Mouse (Mus musculus): ENCODE measurements around the gene Cdh12. TPM values are rescaled to one million over a fixed set of nuclear protein-coding genes. Genes with fewer than 3 reads are reported as not detected.
"Not testable (repeated sequence)": the region's sequence is repeated elsewhere in the genome, so short reads cannot be mapped to it uniquely, and the experiment has no call there.

Gene Cdh12
- total RNA-seq, 1 experiment from 2014 or later, result not detected

- ATAC-seq (replicated peaks in 1 of 2; ENCODE audit: insufficient read depth in 1 of 2, low FRiP score in 2 of 2, low TSS enrichment in 1 of 2, low read depth in 1 of 2, poor library complexity in 2 of 2, severe bottlenecking in 2 of 2), result no peak
Measured at GRCm38 (mm10) chr15:21180191-21180590, 731.1 kb downstream of the Cdh12 start.

DNA sequence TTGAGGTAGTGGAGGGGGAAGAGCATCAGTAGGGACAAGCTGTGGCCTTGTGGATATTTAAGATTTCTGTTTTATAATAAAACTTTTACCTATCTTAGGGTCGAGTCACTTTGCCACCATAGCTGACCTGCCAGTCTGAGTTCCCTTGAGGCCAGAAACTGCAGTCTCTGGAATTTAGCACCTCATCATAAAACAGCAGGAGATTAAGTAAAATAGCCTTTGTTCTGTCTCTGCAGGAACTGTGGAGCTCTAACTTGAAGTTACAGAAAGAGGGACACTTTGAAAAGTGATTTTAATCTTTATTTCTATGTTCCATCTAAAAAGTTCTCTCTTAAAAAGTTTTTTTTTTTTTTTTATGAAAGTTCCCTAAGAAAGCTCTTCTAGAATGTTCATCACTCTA is 736.7 kb downstream of the Cdh12 start:
- ATAC-seq (replicated peaks in 1 of 2; ENCODE audit: insufficient read depth in 1 of 2, low FRiP score in 2 of 2, low TSS enrichment in 1 of 2, low read depth in 1 of 2, poor library complexity in 2 of 2, severe bottlenecking in 2 of 2), result no peak

- not testable (repeated sequence) for ATAC-seq (replicated peaks in 1 of 2; ENCODE audit: insufficient read depth in 1 of 2, low FRiP score in 2 of 2, low TSS enrichment in 1 of 2, low read depth in 1 of 2, poor library complexity in 2 of 2, severe bottlenecking in 2 of 2)
Measured at GRCm38 (mm10) chr15:21210089-21210488, 761.0 kb downstream of the Cdh12 start.

DNA sequence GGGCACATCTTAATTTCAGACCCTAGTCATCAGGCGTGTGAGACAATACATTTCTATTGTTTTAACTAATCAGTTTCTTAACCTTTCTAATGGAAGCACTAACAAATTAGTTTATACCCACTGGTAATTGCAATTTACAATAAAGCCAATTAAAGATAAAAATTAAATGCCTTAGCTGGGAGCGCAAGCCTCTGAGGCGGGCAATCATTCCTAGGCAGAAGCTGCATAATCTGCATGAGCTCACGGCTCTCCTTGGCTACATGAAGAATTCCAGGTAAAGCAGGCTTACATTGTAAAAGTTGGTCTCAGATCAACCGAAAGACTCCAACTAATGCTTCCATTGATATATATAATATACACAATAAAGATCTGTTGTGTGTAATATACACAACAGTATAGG is 773.9 kb downstream of the Cdh12 start:
- ATAC-seq (replicated peaks in 1 of 2; ENCODE audit: insufficient read depth in 1 of 2, low FRiP score in 2 of 2, low TSS enrichment in 1 of 2, low read depth in 1 of 2, poor library complexity in 2 of 2, severe bottlenecking in 2 of 2), result no peak

DNA sequence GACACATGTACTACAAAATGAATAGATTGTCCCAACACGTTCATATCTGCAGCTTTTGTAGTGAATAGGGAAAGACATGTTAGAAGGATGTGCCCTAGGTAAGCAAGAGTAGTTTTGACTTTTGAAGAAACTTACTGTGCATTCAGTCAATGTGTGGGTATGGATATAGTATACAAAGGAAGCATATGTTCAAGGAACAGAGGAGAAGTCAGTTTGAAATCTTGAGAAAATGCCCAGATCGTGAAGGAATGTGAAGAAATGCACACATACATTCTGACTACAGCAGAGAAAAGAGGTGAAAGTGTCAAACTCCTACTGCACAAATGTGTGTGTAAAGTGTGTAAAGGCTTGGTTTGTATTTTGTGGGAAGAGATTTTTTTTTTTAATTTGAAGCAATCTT is 812.3 kb downstream of the Cdh12 start:
- no peak for ATAC-seq (replicated peaks in 1 of 2; ENCODE audit: insufficient read depth in 1 of 2, low FRiP score in 2 of 2, low TSS enrichment in 1 of 2, low read depth in 1 of 2, poor library complexity in 2 of 2, severe bottlenecking in 2 of 2)

DNA sequence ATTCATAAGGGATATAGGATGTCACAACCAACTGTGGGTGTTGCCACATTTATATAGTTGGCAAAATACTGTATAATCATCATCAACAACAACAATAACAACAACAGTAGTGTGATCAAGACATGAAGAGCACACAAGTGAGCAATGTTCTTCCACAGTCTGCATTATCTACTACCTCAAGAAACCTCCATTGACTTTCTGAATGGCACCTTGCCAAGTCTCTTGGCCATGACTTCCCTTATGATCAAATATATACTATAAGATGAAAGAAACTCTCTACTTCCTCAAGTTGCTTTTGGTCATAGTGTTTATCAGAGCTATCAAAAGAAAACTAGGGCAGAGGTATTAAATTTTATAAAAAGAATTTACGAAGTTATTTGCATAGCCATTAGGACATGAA is 820.8 kb downstream of the Cdh12 start:
- ATAC-seq (replicated peaks in 1 of 2; ENCODE audit: insufficient read depth in 1 of 2, low FRiP score in 2 of 2, low TSS enrichment in 1 of 2, low read depth in 1 of 2, poor library complexity in 2 of 2, severe bottlenecking in 2 of 2), result no peak

DNA sequence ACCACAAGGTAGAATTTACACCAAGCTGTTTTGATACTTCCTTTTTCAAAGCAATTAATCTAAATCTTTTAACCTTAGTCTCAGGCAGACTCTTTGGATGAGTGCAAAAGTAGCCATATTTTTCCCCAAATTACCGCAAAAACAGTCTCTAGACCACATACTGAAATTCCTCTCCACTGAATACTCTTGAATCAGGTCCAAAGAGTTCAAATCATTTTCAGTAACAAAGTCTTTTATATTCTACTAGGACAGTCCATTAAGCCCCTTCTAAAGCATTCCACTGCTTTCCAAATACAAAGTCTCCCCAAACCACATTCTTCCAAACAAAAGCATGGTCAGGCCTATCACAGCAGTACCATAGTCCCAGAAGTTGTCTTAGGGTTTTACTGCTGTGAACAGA is 848.0 kb downstream of the Cdh12 start:
- no peak for ATAC-seq (replicated peaks in 1 of 2; ENCODE audit: insufficient read depth in 1 of 2, low FRiP score in 2 of 2, low TSS enrichment in 1 of 2, low read depth in 1 of 2, poor library complexity in 2 of 2, severe bottlenecking in 2 of 2)

GRCm38 (mm10) chr15:21315457-21315856 is 866.4 kb downstream of the Cdh12 start:
- no peak for ATAC-seq (replicated peaks in 1 of 2; ENCODE audit: insufficient read depth in 1 of 2, low FRiP score in 2 of 2, low TSS enrichment in 1 of 2, low read depth in 1 of 2, poor library complexity in 2 of 2, severe bottlenecking in 2 of 2)

DNA sequence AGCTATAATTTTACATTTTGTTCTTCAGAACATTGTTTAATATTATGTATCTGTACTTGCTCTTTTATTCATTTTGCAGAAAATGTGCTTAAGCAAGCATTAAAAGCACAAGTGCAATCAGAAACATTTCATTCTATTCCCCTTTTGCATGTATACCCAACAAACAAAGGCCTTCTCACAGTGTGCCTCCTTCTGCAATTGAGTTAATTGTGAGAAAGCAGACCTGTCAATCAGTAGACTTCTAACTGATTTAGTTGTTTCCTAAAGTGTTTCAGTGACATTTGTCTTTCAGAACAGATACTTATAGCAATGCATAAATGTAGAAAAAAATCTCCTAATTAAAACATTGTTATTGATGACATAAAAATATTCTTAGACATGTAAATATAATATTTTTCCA is 894.8 kb downstream of the Cdh12 start:
- no peak for ATAC-seq (replicated peaks in 1 of 2; ENCODE audit: insufficient read depth in 1 of 2, low FRiP score in 2 of 2, low TSS enrichment in 1 of 2, low read depth in 1 of 2, poor library complexity in 2 of 2, severe bottlenecking in 2 of 2)

- no peak for ATAC-seq (replicated peaks in 1 of 2; ENCODE audit: insufficient read depth in 1 of 2, low FRiP score in 2 of 2, low TSS enrichment in 1 of 2, low read depth in 1 of 2, poor library complexity in 2 of 2, severe bottlenecking in 2 of 2)
Measured at GRCm38 (mm10) chr15:21344323-21344722, 895.3 kb downstream of the Cdh12 start.

DNA sequence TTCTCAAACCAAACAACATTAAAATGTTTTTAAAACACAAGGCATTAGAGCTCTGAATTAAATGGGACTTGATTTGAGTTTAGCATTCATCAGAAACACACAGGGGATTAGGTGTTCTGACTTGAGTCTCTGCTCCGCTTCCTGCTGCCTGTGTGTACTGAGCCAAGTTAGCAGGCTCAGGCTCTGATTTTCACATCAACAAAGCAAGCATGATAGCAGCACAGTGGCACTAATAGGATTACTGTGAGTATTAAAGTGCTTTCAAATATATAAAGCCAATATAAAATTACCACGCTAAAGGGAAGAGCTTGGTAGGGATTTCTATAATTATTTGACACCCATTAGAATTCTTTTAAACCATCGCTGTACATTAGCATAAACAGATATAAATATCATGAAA is 895.7 kb downstream of the Cdh12 start:
- ATAC-seq (replicated peaks in 1 of 2; ENCODE audit: insufficient read depth in 1 of 2, low FRiP score in 2 of 2, low TSS enrichment in 1 of 2, low read depth in 1 of 2, poor library complexity in 2 of 2, severe bottlenecking in 2 of 2), result no peak

DNA sequence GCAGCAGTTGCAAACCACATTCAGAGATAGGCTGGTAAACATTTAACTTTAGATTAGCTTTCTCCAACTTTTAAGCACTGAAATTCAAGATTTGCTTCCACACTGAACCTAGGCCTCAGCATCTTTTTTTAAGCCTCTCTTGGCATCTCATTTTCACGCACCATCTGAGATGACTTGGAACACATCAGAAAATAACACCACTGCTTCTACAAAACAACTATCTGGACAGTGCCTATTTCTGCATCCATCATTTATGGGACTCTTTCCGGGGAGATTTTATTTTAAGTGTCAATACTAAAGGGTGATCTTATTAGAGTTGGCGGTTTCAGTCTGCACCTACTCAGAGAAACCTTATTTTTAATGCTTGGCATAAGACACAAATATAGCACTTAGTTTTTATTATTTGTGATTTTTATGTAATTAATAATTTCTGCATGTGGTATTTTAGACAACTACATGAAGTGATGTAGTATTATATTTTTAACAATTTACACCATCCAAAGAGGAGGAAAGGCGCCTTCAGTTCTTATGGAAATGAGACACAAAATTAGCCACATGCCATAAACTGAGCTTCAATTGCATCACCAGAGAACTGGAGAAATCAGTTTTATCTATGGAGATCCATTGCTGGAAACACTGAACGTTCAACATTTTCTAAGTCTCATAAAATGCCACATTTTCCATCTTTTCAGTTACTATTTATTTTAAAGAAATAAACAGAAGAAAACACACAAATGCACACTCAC is 906.5 kb downstream of the Cdh12 start:
- no peak for ATAC-seq (replicated peaks in 1 of 2; ENCODE audit: insufficient read depth in 1 of 2, low FRiP score in 2 of 2, low TSS enrichment in 1 of 2, low read depth in 1 of 2, poor library complexity in 2 of 2, severe bottlenecking in 2 of 2)

- no peak for ATAC-seq (replicated peaks in 1 of 2; ENCODE audit: insufficient read depth in 1 of 2, low FRiP score in 2 of 2, low TSS enrichment in 1 of 2, low read depth in 1 of 2, poor library complexity in 2 of 2, severe bottlenecking in 2 of 2)
Measured at GRCm38 (mm10) chr15:21366366-21366765, 917.3 kb downstream of the Cdh12 start.

- no peak for ATAC-seq (replicated peaks in 1 of 2; ENCODE audit: insufficient read depth in 1 of 2, low FRiP score in 2 of 2, low TSS enrichment in 1 of 2, low read depth in 1 of 2, poor library complexity in 2 of 2, severe bottlenecking in 2 of 2)
Measured at GRCm38 (mm10) chr15:21375460-21375859, 926.4 kb downstream of the Cdh12 start.

- no peak for ATAC-seq (replicated peaks in 1 of 2; ENCODE audit: insufficient read depth in 1 of 2, low FRiP score in 2 of 2, low TSS enrichment in 1 of 2, low read depth in 1 of 2, poor library complexity in 2 of 2, severe bottlenecking in 2 of 2)
Measured at GRCm38 (mm10) chr15:21375871-21376270, 926.8 kb downstream of the Cdh12 start.

- not testable (repeated sequence) for ATAC-seq (replicated peaks in 1 of 2; ENCODE audit: insufficient read depth in 1 of 2, low FRiP score in 2 of 2, low TSS enrichment in 1 of 2, low read depth in 1 of 2, poor library complexity in 2 of 2, severe bottlenecking in 2 of 2)
Measured at GRCm38 (mm10) chr15:21391442-21391841, 942.4 kb downstream of the Cdh12 start.

GRCm38 (mm10) chr15:21393080-21393479 is 944.0 kb downstream of the Cdh12 start:
- ATAC-seq (replicated peaks in 1 of 2; ENCODE audit: insufficient read depth in 1 of 2, low FRiP score in 2 of 2, low TSS enrichment in 1 of 2, low read depth in 1 of 2, poor library complexity in 2 of 2, severe bottlenecking in 2 of 2), result no peak

DNA sequence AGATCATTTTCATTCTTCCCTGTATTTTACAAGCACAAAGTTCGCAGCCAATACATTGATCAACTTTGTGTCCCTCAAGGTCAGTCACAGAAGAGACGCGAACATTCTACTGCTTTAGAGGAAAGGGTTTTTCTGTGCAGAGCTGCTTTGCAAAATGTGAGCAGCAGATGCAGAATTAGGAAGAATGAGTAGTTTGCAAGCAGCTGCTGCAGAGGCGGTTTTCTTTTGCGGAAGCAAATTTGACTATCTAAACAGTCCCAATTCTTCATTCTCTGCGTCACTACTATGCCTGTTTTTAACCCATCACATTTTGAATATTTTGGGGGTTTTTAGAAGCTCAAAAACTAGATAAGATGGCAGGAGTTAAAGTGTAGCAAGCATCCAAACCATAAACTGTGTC is 956.1 kb downstream of the Cdh12 start:
- no peak for ATAC-seq (replicated peaks in 1 of 2; ENCODE audit: insufficient read depth in 1 of 2, low FRiP score in 2 of 2, low TSS enrichment in 1 of 2, low read depth in 1 of 2, poor library complexity in 2 of 2, severe bottlenecking in 2 of 2)

DNA sequence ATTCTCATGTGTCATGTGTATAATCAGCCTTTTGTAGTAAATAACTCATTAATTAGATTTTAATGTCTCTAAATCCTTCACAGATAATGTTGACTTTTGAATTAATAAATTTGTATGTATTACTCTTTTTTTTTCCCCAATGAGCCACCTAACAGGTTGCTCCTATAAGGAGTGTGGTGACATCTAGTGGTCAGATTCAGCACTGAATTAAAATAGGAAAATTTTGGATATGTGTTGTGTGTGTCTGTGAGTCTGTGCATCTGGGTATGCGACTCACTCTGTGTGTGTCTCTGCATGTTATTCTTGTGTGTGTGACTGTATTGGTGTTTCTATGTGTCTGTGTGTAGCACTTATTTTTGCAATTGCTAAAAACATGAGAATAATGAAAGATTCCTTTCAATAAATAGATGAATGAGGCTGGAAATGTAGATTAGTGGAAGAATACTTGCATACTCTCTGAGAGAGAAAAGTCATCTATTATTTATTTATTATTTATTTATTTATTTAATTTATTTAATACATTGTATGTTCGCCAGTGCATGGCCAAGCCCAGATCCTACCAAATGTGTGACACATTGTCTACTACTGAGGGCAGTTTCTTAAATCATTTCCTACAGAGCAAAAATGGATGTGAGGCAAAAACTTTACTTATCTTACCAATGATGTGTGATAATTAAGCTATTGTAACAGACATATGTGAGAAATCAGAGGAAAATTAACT is 958.4 kb downstream of the Cdh12 start:
- ATAC-seq (replicated peaks in 1 of 2; ENCODE audit: insufficient read depth in 1 of 2, low FRiP score in 2 of 2, low TSS enrichment in 1 of 2, low read depth in 1 of 2, poor library complexity in 2 of 2, severe bottlenecking in 2 of 2), result peak in 1 of 2 experiments; percentile 67; a peak in 1 of 4 replicates

All from hematopoietic stem cell, adult 5-6 weeks (primary cell).